Mouse (Mus musculus) left cerebral cortex, postnatal 14 days (tissue): ENCODE measurements around the gene Slc47a2. TPM values are rescaled to one million over a fixed set of nuclear protein-coding genes. Genes with fewer than 3 reads are reported as not detected.

ENCODE experiments used
- DNase-seq, 2 experiments: peaks; one replicate each; pipeline ENCODE4 v3.0.0; 2021 to 2022; ENCODE audit warnings: low spot score in 2 of 2, mixed read lengths in 1 of 2
- intact Hi-C: fragments of 180-260 bp; cut with DNase I; formaldehyde crosslinking; loops from one replicate; pipeline ENCODE4 v1.15.1; 2025
- long read RNA-seq, 2 experiments: library from polyadenylated mRNA; stranded (forward); transcript quantifications; one replicate each; pipeline ENCODE4 v2.0.0; 2021
- total RNA-seq, 2 experiments: library from RNA; stranded (reverse); gene quantifications; 2 replicates each; pipeline ENCODE4 v1.2.3; 2021

The Slc47a2 gene
- under 1 TPM; 0.27 to 0.64 TPM for total RNA-seq
- long read RNA-seq, experiment 1 = 0 reads
- long read RNA-seq, experiment 2 = 0 reads

GRCm38 (mm10) chr11:61342505-61343420 is at the start of gene Slc47a2:
TSS of gene Slc47a2 (minus strand) at chr11:61342860.
- intact Hi-C loops = loop anchor here (5.0 to 10.0 kb wide), 3 partner anchors 35 to 272 kb away; partner anchors contain the start of gene Slc47a1
- DNase-seq = no peak

GRCm38 (mm10) chr11:61388936-61389335 is 46.3 kb upstream of the Slc47a2 start:
- intact Hi-C loops = loop anchor here (5.0 kb wide), 1 partner anchor 287 kb away; no protein-coding TSS in a partner anchor
- no peak for DNase-seq

- intact Hi-C loops = loop anchor here (5.0 kb wide), 1 partner anchor 286 kb away; no protein-coding TSS in a partner anchor
- DNase-seq = peak in 1 of 2 experiments; percentile 37
Observed at GRCm38 (mm10) chr11:61388012-61388411, 45.4 kb upstream of the Slc47a2 start.

- no peak for DNase-seq
- intact Hi-C loops = loop anchor here (5.0 kb wide), 1 partner anchor 285 kb away; no protein-coding TSS in a partner anchor
Observed at GRCm38 (mm10) chr11:61387233-61387632, 44.6 kb upstream of the Slc47a2 start.

- no peak for DNase-seq
- intact Hi-C loops = loop anchor here (5.0 kb wide), 1 partner anchor 283 kb away; no protein-coding TSS in a partner anchor
Observed at GRCm38 (mm10) chr11:61385725-61386124, 43.1 kb upstream of the Slc47a2 start.

- intact Hi-C loops = no loop called here
- no peak for DNase-seq
Observed at GRCm38 (mm10) chr11:61381272-61381671, 38.6 kb upstream of the Slc47a2 start.

GRCm38 (mm10) chr11:61378651-61379050 is 36.0 kb upstream of the Slc47a2 start:
- intact Hi-C loops = loop anchor here (5.0 kb wide), 1 partner anchor 36 kb away; the partner anchor contains the start of gene Slc47a2
- DNase-seq = no peak

- intact Hi-C loops = loop anchor here (5.0 kb wide), 1 partner anchor 36 kb away; the partner anchor contains the start of gene Slc47a2
- DNase-seq = no peak
Observed at GRCm38 (mm10) chr11:61377881-61378613, 35.4 kb upstream of the Slc47a2 start, which contains the start of gene Slc47a1. TSS of gene Slc47a1 (minus strand) at chr11:61378345.

GRCm38 (mm10) chr11:61368668-61369067 is 26.0 kb upstream of the Slc47a2 start:
- DNase-seq = no peak
- intact Hi-C loops = no loop called here

GRCm38 (mm10) chr11:61366517-61367273 is 24.0 kb upstream of the Slc47a2 start:
- DNase-seq = no peak
- intact Hi-C loops = no loop called here

- DNase-seq = no peak
- intact Hi-C loops = no loop called here
Observed at GRCm38 (mm10) chr11:61365938-61366337, 23.3 kb upstream of the Slc47a2 start.

- no peak for DNase-seq
- intact Hi-C loops = no loop called here
Observed at GRCm38 (mm10) chr11:61364096-61364495, 21.4 kb upstream of the Slc47a2 start.

GRCm38 (mm10) chr11:61361515-61362190 is 19.0 kb upstream of the Slc47a2 start:
- intact Hi-C loops = no loop called here
- DNase-seq = no peak

- no peak for DNase-seq
- intact Hi-C loops = no loop called here
Observed at GRCm38 (mm10) chr11:61356600-61356999, 13.9 kb upstream of the Slc47a2 start.

- intact Hi-C loops = no loop called here
- DNase-seq = no peak
Observed at GRCm38 (mm10) chr11:61356111-61356510, 13.5 kb upstream of the Slc47a2 start.

GRCm38 (mm10) chr11:61355351-61355750 is 12.7 kb upstream of the Slc47a2 start:
- DNase-seq = no peak
- intact Hi-C loops = no loop called here

- no peak for DNase-seq
- intact Hi-C loops = no loop called here
Observed at GRCm38 (mm10) chr11:61354346-61354745, 11.7 kb upstream of the Slc47a2 start.

- intact Hi-C loops = no loop called here
Observed at GRCm38 (mm10) chr11:61353038-61353437, 10.4 kb upstream of the Slc47a2 start.

More at GRCm38 (mm10) chr11:61353038-61353437, 10.4 kb upstream of the Slc47a2 start:
- no peak for DNase-seq
